Mouse (Mus musculus): Measurements from ENCODE around the gene Lipt1. TPM values are rescaled to one million over a fixed set of nuclear protein-coding genes. Genes with fewer than 3 reads are reported as not detected.

Lipt1 gene
- total RNA-seq (2015), result 1.9 and 2.0 TPM in 2 replicates
- 0.22 and 1.5 TPM in 2 replicates for total RNA-seq (2017)

GRCm38 (mm10) chr1:37871704-37872103 lies at the start of gene Lipt1:
TSS of gene Lipt1 (plus strand) at chr1:37871738.
- no peak for ATAC-seq (ENCODE audit: poor library complexity, severe bottlenecking)

GRCm38 (mm10) chr1:37831681-37832080 lies 39.9 kb upstream of the Lipt1 start:
- ATAC-seq (ENCODE audit: poor library complexity, severe bottlenecking), result no peak

GRCm38 (mm10) chr1:37846878-37847277 lies 24.7 kb upstream of the Lipt1 start:
- ATAC-seq (ENCODE audit: poor library complexity, severe bottlenecking), result no peak

DNA sequence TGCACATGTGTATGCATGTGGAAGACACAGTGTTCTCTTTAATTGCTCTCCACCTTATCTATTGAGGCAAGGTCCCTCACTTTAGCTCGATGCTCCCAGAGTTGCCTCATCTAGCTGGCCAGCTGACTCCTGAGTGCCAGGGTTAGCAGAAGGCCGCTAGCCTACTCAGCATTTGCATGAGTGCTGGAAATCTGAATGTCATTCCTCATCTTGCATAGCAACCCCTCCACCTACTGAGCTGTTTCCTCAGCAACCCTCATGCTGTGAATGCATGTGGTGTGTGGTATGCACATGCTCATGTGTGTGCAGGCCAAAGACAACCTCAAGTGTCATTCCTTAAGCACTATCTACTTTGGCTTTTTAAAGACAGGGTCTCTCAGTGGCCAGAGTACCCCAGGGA lies 20.8 kb upstream of the Lipt1 start:
- no peak for ATAC-seq (ENCODE audit: poor library complexity, severe bottlenecking)

DNA sequence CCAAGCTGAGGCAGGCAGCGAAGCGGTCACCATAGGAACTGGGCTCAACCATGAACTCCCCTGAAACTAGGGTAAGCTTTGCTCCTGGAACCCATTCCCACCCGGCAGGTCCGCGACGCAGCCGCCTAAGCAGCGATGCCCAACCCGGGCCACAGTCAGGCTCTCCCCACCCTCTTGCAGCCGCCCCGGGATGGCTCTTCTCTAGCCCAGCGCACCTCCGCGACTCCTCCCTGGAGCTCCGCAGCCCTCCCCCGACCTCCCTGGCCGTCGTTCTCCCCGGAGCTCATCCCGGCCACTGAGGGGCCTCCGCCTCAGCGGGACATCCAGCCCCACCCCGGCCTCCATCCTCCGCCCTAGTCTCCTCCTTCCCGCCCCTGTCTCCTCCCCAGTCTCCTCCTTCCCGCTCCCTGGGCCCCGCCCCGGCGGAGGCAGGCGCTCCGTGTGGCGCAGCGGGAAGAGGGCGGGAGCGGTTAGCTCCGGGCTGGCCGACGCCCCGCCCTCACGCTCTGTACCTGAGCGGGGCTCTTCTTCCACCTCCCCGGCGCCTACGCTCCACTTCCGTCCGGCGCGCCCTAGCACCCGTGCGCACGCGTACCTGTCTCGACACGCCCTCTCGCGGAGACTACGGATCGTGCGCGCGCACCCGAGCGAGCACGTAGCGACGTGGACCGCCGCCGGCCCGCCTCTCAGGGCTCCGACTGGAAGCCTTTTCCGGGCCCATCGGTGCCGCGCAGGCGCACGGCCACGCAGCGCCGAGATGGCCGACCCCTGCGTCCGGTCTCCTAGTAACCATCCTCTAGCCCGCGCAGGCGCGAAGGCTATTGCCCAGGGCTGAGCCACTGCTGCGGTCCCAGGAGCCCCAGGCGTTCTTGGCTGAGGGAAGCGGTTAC lies 6.8 kb upstream of the Lipt1 start:
- ATAC-seq (ENCODE audit: poor library complexity, severe bottlenecking), result peak; percentile 84

GRCm38 (mm10) chr1:37865401-37866215 lies 5.9 kb upstream of the Lipt1 start:
- no peak for ATAC-seq (ENCODE audit: poor library complexity, severe bottlenecking)

- ATAC-seq (ENCODE audit: poor library complexity, severe bottlenecking), result no peak
These were observed 5.3 kb upstream of the Lipt1 start, which contains the start of gene Tsga10 for GRCm38 (mm10) chr1:37866286-37866685. TSS of gene Tsga10 (minus strand) at chr1:37866429.

DNA sequence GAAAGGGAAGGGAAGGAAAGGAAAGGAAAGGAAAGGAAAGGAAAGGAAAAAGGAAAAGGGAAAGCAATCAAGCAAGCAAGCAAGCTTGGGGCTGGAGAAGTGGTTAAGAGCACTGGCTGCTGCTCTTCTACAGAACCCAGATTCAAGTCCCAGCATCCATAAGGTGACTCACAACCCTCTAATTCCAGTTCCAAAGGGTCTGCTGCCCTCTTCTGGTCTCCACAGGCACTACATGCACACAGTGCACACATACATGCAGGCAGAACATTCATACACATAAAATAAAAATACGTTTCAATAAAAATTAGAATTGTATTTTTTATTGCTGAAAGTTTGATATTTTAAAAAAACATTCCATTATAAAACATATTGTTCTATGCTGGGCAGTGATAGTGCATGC lies 4.5 kb upstream of the Lipt1 start:
- ATAC-seq (ENCODE audit: poor library complexity, severe bottlenecking), result no peak

- ATAC-seq (ENCODE audit: poor library complexity, severe bottlenecking), result no peak
These were observed 3.7 kb upstream of the Lipt1 start for GRCm38 (mm10) chr1:37867684-37868322.

DNA sequence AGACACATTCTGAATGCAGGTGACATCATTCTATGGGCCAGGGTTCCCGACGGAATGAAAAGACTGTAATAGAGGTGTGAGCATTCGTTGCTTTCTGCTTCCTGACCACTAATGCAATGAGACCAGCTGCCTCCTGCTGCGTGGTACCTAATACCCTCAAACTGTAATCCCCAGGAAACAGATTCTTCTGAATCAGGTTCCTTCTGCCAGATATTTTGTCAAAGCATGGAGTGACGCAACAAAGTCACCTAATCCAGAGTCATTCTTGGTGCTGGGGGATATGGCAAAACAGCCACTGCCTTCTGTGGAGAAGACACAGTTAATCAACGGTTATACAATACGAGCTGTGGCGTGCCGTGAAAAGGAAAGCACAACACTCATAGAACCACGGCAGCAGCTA lies 2.9 kb upstream of the Lipt1 start:
- ATAC-seq (ENCODE audit: poor library complexity, severe bottlenecking), result no peak

DNA sequence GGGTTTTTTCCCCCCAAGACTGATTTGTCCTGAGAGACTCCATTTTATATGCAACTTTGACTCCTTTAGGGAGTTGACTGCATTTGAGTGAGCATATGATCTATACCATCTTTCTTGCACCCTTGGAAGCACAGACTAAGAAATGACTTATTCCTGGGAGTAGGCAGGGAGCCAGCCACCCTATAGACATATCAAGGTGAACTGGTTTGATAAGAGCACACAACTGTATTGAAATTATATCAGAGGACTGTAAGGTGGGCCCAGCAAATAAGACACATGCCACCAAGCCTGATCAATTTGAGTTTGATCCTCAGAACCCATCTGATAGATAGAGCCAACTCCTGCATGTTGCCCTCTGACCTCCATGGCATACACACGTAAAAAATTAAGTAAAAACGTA lies 2.2 kb upstream of the Lipt1 start:
- no peak for ATAC-seq (ENCODE audit: poor library complexity, severe bottlenecking)

- peak; percentile 90 for ATAC-seq (ENCODE audit: poor library complexity, severe bottlenecking)
These were observed 861 bp downstream of the Lipt1 start for GRCm38 (mm10) chr1:37872131-37873067.

GRCm38 (mm10) chr1:37873157-37873556 lies 1.6 kb downstream of the Lipt1 start:
- ATAC-seq (ENCODE audit: poor library complexity, severe bottlenecking), result no peak

DNA sequence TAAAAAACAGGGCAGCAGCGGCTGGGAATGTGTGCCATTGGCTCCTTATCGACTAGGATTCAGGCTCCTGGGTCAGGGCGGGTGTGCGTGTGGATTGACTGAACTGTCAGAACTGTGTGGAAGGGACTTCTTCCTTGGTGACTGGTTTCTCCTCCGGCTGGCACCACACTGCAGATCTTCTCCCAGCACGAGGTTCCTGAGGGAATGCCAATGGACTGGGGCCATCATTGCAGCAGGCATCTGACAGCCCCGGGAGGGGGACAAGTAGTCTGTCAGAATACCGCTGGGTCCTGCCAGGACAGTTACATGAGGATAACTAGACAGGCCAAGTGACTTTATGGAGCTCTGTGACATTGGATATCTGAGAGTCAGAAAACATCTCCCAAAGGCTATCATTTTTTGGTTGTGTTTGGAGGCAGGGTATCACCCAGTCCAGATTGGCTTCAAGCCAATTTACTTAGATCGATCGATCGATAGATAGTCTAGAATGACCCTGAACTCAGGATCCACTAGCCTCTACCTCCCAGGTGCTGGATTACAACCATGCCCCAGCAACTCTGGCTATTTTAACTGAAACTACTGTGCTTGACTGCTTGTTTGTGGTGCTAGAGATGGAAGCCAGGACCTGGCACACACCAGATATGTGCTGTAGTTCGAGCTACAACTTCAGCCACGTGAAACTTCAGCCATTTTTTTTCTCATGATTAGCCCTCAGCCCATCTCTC lies 6.4 kb downstream of the Lipt1 start:
- no peak for ATAC-seq (ENCODE audit: poor library complexity, severe bottlenecking)

- no peak for ATAC-seq (ENCODE audit: poor library complexity, severe bottlenecking)
These were observed 11.9 kb downstream of the Lipt1 start for GRCm38 (mm10) chr1:37883411-37883810.

GRCm38 (mm10) chr1:37884451-37884850 lies 12.9 kb downstream of the Lipt1 start:
- ATAC-seq (ENCODE audit: poor library complexity, severe bottlenecking), result 0 out of 2 replicates have a peak, but pooled peaks have one; percentile 33

DNA sequence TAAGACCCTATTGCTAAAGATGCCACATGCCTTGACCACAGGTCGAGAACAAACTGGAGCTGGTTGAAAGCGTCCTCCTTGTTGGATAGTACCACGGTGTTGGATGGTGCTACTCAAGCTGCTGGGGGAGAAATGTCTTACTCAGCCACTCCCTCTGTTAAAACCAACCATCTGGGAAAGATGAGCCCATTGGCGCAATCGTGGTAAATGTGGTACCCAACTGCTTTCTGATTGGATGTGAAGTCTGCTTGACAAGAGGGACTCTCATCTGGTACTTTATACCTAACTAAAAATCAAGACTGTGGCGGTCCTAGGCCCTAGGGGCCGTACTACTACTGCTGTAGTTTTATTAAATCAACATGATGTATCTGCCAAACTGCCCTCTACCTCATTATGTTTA lies 17.7 kb downstream of the Lipt1 start:
- no peak for ATAC-seq (ENCODE audit: poor library complexity, severe bottlenecking)

GRCm38 (mm10) chr1:37890025-37890652 lies 18.6 kb downstream of the Lipt1 start, which contains the start of the genes Mitd1 and Mrpl30:
TSS of gene Mitd1 (minus strand) at chr1:37890411.
TSS of gene Mrpl30 (plus strand) at chr1:37890477.
- peak; percentile 96 for ATAC-seq (ENCODE audit: poor library complexity, severe bottlenecking)

- no peak for ATAC-seq (ENCODE audit: poor library complexity, severe bottlenecking)
These were observed 19.9 kb downstream of the Lipt1 start for GRCm38 (mm10) chr1:37891400-37891799.
